Mouse (Mus musculus) spleen, embryonic (tissue): Measurements from ENCODE around the gene Defb45.

Experiments used
- CTCF ChIA-PET: fragments of 350-600 bp; sonication (Branson Sonifier 250); formaldehyde crosslinking; loops from one replicate; lab custom pipeline; 2022; lab: Charles Lee

The Defb45 gene

GRCm38 (mm10) chr2:152599299-152599698 lies at the start of gene Defb45:
Gene Defb45, minus strand, starts transcription at chr2:152599399.
- CTCF ChIA-PET: no interaction called here

GRCm38 (mm10) chr2:152639406-152640113 lies 40.4 kb upstream of the Defb45 start:
- CTCF ChIA-PET: interaction anchor here (0.6 to 0.7 kb wide), 2 partner anchors 24 to 28 kb away, joined by 3 read pairs; no protein-coding TSS in a partner anchor

- CTCF ChIA-PET: interaction anchor here (0.6 kb wide), 1 partner anchor 195 kb away, joined by 11 read pairs; no protein-coding TSS in a partner anchor
Observed at GRCm38 (mm10) chr2:152638865-152639264, 39.7 kb upstream of the Defb45 start.

DNA sequence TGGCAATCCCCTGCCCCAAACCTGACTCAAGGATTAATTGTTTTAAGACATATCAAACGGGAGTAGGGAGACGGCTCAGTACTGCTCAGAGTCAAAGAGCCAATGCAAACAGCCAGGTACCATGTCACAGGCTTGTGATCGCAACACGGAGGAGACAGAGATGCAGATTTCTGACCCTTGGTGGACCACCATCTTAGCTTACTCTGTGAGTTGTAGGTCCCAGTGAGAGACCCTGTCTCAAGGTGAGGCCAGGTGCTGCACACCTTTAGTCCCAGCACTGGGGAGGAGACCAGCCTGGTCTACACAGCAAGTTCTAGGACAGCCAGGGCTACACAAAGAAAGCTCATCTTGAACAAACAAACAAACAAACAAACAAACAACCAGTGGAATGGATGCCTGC lies 38.2 kb upstream of the Defb45 start:
- CTCF ChIA-PET: no interaction called here

DNA sequence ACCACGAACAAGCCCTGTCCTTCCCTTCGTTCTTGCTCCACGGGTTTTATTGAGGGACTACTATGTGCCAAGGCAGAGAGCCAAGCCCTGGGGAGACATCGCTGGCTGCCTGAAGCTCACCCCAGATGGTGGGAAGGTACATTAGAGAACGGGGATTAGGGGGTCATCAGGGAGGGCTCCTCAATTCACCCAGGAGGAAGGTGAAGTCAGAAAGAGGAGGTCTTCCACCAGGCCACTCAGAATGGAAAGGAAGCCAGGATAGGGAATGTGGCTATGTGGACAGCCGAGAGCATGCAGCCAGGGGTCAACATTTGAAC lies 37.8 kb upstream of the Defb45 start:
- CTCF ChIA-PET: no interaction called here

GRCm38 (mm10) chr2:152636246-152637005 lies 37.2 kb upstream of the Defb45 start:
- CTCF ChIA-PET: no interaction called here

DNA sequence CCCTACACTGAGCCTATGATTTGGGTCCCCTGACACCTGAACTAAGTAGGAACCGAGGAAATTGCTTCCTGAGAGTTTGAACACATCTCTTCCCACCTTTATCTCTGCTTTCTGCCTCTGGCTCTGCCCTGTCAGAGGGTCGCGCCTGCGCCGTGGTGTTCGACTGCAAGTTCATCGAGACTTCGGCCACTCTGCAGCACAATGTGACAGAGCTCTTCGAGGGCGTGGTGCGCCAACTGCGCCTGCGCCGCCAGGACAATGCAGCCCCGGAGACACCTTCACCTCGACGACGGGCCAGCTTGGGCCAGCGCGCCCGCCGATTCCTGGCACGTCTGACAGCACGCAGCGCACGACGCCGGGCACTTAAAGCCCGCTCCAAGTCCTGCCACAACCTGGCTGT lies 35.1 kb upstream of the Defb45 start:
- CTCF ChIA-PET: no interaction called here

- CTCF ChIA-PET: no interaction called here
Observed at GRCm38 (mm10) chr2:152633334-152633733, 34.1 kb upstream of the Defb45 start.

- CTCF ChIA-PET: no interaction called here
Observed at GRCm38 (mm10) chr2:152629904-152630303, 30.7 kb upstream of the Defb45 start.

- CTCF ChIA-PET: no interaction called here
Observed at GRCm38 (mm10) chr2:152629239-152629638, 30.0 kb upstream of the Defb45 start.

DNA sequence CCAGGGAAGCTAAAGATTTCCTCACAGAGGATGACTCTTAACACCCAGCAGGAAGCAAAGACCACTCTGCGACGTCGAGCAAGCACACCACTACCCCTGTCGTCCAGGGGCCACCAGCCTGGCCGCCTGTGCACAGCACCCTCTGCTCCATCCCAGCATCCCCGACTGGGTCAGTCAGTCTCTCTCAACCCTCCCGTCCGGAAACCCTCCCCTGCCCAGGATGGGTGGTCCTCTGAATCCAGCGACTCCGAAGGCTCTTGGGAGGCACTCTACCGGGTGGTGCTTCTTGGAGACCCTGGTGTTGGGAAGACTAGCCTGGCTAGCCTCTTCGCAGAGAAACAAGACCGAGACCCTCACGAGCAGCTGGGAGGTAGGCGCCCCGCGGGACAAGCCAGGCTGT lies 28.9 kb upstream of the Defb45 start:
- CTCF ChIA-PET: no interaction called here

DNA sequence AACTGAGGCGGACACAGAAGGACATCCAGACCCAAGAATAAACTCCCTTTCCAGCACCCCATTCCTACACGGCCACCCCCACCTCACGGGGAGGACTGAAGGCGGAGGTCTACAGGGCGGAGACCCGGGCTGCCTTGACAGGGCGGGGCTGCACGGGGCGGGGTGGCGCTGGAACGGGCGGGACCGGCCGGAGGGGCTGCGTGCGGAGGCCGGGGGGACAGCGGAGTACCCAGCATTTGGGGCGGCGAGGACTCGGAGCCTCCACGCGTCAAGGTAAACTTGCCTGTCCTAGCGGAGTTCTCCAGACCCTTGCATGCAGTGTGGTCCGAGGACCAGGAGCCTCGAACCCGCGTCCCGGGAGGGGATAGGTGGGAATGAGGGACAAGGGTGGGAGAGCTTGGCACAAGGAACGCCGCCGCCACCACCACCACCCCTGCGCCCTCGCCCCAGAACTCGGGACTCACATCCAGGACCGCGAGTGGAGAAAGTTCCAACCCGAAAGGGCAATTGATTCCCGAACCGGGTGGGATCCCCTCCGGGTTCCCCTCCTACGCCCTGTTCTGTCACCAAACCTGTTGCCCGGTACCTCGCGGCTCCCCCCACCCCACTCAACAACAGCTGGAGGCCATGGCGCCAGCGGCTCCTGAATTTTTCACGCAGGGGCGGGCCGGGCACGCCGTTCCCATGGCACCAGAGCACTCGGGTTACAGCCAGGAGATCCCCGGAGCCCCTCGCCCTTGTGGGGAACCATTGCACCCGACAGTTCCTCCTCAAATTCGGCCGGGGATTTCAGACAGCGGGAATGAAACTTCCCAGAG lies 27.8 kb upstream of the Defb45 start, which contains the start of gene Rem1:
Gene Rem1, plus strand, starts transcription at position 178 of the 818 bp plus-strand sequence.
- CTCF ChIA-PET: no interaction called here

GRCm38 (mm10) chr2:152625256-152625655 lies 26.1 kb upstream of the Defb45 start:
- CTCF ChIA-PET: no interaction called here

GRCm38 (mm10) chr2:152624566-152624965 lies 25.4 kb upstream of the Defb45 start:
- CTCF ChIA-PET: no interaction called here

DNA sequence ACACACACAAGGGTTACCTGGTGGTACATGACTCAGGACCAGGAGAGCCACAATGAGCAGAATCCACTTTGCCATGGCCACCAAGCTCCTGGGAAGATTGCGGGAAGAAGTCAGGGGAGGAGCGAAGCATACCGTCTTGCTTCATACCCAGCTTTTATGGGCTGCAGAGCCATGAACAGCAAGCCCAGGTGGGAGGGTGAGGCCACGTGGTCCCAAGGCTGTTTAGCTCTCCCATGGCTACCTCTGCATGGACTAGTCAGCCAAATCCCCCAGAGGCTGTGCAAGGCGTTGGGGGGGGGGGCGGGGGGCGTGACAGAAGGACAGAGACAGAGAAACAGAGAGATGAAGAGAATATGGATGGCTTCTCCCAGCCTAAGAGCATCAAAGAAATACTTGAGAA lies 23.8 kb upstream of the Defb45 start, which contains the start of gene Defb25:
Gene Defb25, minus strand, starts transcription at position 101 of the 400 bp plus-strand sequence.
- CTCF ChIA-PET: interaction anchor here (0.7 kb wide), 1 partner anchor 279 kb away, joined by 10 read pairs; the partner anchor contains the start of gene Trib3

DNA sequence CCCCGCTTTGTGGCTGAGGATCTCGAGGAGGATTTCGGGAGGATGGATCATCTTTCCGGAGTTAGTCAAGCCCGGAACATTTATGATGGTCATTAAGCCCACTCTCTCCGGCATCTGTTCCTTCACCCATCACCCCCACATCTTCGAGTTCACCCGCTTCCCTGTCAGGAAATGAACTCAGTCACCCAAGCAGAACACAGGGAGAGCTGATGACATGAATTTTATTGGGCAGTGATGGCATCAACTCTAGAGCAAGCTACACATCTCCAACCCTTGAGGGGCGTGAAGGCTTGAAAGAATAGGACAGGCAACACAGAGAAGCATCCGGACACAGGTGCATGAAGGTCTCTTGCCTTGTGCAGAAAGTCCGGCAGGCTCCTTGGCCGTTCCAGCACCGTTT lies 23.0 kb upstream of the Defb45 start:
- CTCF ChIA-PET: no interaction called here

GRCm38 (mm10) chr2:152620367-152621134 lies 21.4 kb upstream of the Defb45 start:
- CTCF ChIA-PET: interaction anchor here (0.6 kb wide), 1 partner anchor 21 kb away, joined by 4 read pairs; no protein-coding TSS in a partner anchor

DNA sequence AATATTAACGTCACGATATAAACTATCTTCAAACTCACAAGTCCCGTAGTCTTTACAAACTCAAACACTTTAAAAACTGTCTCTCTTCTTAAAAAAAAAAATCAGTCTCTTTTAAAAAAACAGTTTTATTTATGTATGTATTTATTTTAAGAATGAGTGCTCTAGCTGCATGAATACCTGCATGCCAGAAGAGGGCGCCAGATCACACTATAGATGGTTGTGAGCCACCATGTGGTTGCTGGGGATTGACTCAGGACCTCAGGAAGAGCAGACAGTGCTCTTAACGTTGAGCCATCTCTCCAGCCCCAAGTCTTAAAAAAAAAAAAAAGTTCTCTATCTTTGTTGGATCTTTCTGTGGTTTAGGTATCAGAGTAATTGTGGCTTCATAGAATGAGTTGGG lies 18.2 kb upstream of the Defb45 start:
- CTCF ChIA-PET: no interaction called here

GRCm38 (mm10) chr2:152616470-152616869 lies 17.3 kb upstream of the Defb45 start:
- CTCF ChIA-PET: no interaction called here

- CTCF ChIA-PET: no interaction called here
Observed at GRCm38 (mm10) chr2:152615563-152615962, 16.4 kb upstream of the Defb45 start.

- CTCF ChIA-PET: interaction anchor here (0.5 kb wide), 1 partner anchor 28 kb away, joined by 3 read pairs; no protein-coding TSS in a partner anchor
Observed at GRCm38 (mm10) chr2:152612193-152612592, 13.0 kb upstream of the Defb45 start.
